Mouse (Mus musculus) midbrain, embryonic 15.5 days (tissue): ENCODE data around the gene B4galt5. TPM values are rescaled to one million over a fixed set of nuclear protein-coding genes. Genes with fewer than 3 reads are reported as not detected.

Experiments
- ATAC-seq: fragments of 200-750 bp; cut with Nextera tagmentation; replicated peaks from 2 replicates; pipeline ENCODE4 v1.8.0; 2017; ENCODE audit warnings: moderate TSS enrichment
- H3K27ac ChIP-seq: fragments of 300-500 bp; sonication (generic); 2 replicates; pipeline ENCODE4 v1.5.1; 2015; ENCODE audit warnings: mild to moderate bottlenecking, inconsistent platforms
- H3K27me3 ChIP-seq: fragments of 300-500 bp; sonication (generic); replicated peaks from 2 replicates; pipeline ENCODE4 v1.6.1; 2015; ENCODE audit warnings: inconsistent platforms
- H3K36me3 ChIP-seq: fragments of 300-500 bp; sonication (generic); replicated peaks from 2 replicates; pipeline ENCODE4 v1.6.1; 2015; ENCODE audit warnings: inconsistent platforms
- H3K4me1 ChIP-seq: fragments of 300-500 bp; sonication (generic); 2 replicates; pipeline ENCODE4 v1.6.1; 2015; ENCODE audit warnings: inconsistent platforms
- H3K4me2 ChIP-seq: fragments of 300-500 bp; sonication (generic); 2 replicates; pipeline ENCODE4 v1.6.1; 2015; ENCODE audit warnings: inconsistent platforms, mild to moderate bottlenecking, moderate library complexity
- H3K4me3 ChIP-seq: fragments of 300-500 bp; sonication (generic); 2 replicates; pipeline ENCODE4 v1.5.1; 2015; ENCODE audit warnings: mild to moderate bottlenecking, inconsistent platforms
- H3K9ac ChIP-seq: fragments of 300-500 bp; sonication (generic); 2 replicates; pipeline ENCODE4 v1.6.1; 2015; ENCODE audit warnings: mild to moderate bottlenecking, inconsistent platforms
- H3K9me3 ChIP-seq: fragments of 300-500 bp; sonication (generic); 2 replicates; pipeline ENCODE4 v1.6.1; 2016; ENCODE audit warnings: inconsistent platforms
- WGBS: fragments of 180-500 bp; shearing (Covaris S2); methylation state at CpG from one replicate; pipeline ENCODE4 v1.1.7; 2015; ENCODE audit warnings: mixed read lengths; 5-methylcytosine and 5-hydroxymethylcytosine counted together
- polyA plus RNA-seq: library from polyadenylated mRNA; unstranded; fragments of >200 nt; fragmentation: Nextera tagmentation; extraction: Ambion mirVana; gene quantifications from 2 replicates; pipeline ENCODE4 v1.2.1, GENCODE M21; 2015

B4galt5 gene
- polyA plus RNA-seq, 1 experiment from 2014 or later = 28.3 TPM

DNA sequence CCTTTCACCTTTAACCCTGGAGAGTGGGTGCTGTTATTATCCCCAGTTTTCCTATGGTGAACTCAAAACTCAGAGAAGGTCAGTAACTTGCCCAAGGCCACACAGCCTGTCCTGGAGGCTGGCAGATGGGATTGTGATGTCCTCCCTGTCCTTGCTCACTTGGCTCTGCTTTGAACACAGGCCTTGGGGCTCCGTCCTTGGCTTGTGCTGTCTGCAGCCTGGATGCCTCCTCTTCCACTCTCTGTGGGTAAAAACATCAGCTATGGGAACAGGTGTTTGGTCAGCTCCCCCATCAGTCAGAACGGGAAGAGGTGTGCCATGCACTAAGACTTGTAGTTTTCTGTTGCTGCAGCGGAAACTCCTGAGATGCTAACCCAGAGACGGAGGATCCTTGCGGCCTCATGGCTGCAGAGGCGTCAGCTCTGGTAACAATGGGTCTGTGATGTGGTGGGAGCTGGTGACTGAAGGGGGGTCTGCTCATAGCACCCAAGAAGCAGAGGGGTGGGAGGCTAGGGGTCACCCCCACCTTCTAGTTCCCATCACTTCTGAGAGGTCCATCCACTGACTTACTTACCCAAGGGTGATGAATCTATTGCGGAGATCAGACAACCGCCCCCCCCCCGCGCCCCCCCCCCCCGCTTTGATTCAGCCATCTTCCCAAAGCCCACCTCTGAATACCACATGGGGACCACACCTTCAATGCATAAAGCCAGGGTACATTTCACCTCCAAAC, 98.8 kb downstream of the B4galt5 start:
- Histone ChIP-seq H3K4me2 (no peak overlapping the region), H3K9me3 (no peaks in the 10 kb centered on the region), H3K27ac (no peak overlapping the region), H3K9ac (no peak overlapping the region), H3K27me3 (no peaks in the 10 kb centered on the region), H3K4me1 (0 out of 2 replicates have a peak, but pooled peaks cover 6% of the 10 kb centered on the region), H3K4me3 (no peak overlapping the region), H3K36me3 (no peaks in the 10 kb centered on the region)
- WGBS = 46% methylated on average over 11 of the region's 11 CpGs
- ATAC-seq = no peak

GRCm38 (mm10) chr2:167249591-167249990, 99.4 kb downstream of the B4galt5 start:
- no peak overlapping the region for H3K4me3 ChIP-seq
- H3K4me1 ChIP-seq = 0 out of 2 replicates have a peak, but pooled peaks cover 6% of the 10 kb centered on the region
- H3K27ac ChIP-seq = no peak overlapping the region
- no peaks in the 10 kb centered on the region for H3K9me3 ChIP-seq
- H3K9ac ChIP-seq = no peak overlapping the region
- 71% methylated on average over 3 of the region's 3 CpGs for WGBS
- no peaks in the 10 kb centered on the region for H3K27me3 ChIP-seq
- H3K4me2 ChIP-seq = no peak overlapping the region
- no peaks in the 10 kb centered on the region for H3K36me3 ChIP-seq
- ATAC-seq = no peak

Other genes with a start within 250 kb of the B4galt5 start
- gene Kcnb1, start 159.0 kb downstream of the B4galt5 start, polyA plus RNA-seq = 3.3 and 3.5 TPM in 2 replicates
- 4.3 and 4.8 TPM in 2 replicates for gene Ptgis, start 108.6 kb downstream of the B4galt5 start, polyA plus RNA-seq
- gene Slc9a8, start 72.5 kb upstream of the B4galt5 start, polyA plus RNA-seq = 20.2 and 23.2 TPM in 2 replicates
- gene Rnf114, start 143.5 kb upstream of the B4galt5 start, polyA plus RNA-seq = 131 and 140 TPM in 2 replicates
- 34.3 and 34.7 TPM in 2 replicates for gene Spata2, start 143.7 kb upstream of the B4galt5 start, polyA plus RNA-seq
- gene Snai1, start 189.0 kb upstream of the B4galt5 start, polyA plus RNA-seq = 5.1 and 6.4 TPM in 2 replicates